Mouse (Mus musculus) embryonic facial prominence, embryonic 11.5 days (tissue): Measurements from ENCODE around the gene Lrrc19. TPM values are rescaled to one million over a fixed set of nuclear protein-coding genes. Genes with fewer than 3 reads are reported as not detected.

Experiments used
- microRNA counts: library from miRNA; unstranded; fragments of <30 nt; microRNA quantifications from one replicate; lab custom pipeline; 2016
- microRNA-seq: library from miRNA; unstranded; fragments of <30 nt; microRNA quantifications from one replicate; pipeline ENCODE4, GENCODE M21; 2016; ENCODE audit warnings: borderline number of aligned reads
- polyA plus RNA-seq: library from polyadenylated mRNA; unstranded; fragments of >200 nt; fragmentation: Nextera tagmentation; extraction: Ambion mirVana; gene quantifications from 2 replicates; pipeline ENCODE4 v1.2.1, GENCODE M21; 2014

The Lrrc19 gene
- polyA plus RNA-seq, 1 experiment from 2014 or later: 1.1 TPM

MicroRNAs encoded within 50 kb of the gene (microRNA counts, 519-probe panel; counts per million panel counts)
- 4,117 counts per million, percentile 64 among the panel's probes with 10 or more counts for microRNA mmu-miR-872 (lab: Ali Mortazavi, UCI)

Small RNA genes lying within 50 kb of the gene (microRNA-seq; reads per million reads assigned to microRNA genes)
- 4,068 reads per million, percentile 86 among the genes with 10 or more reads in this experiment for gene Mir872

Other genes with a start within 250 kb of the Lrrc19 start
- gene Gm10306, start 93.6 kb downstream of the Lrrc19 start, polyA plus RNA-seq: not detected in 2 replicates
- 31.0 and 35.2 TPM in 2 replicates for gene Caap1, start 93.3 kb downstream of the Lrrc19 start, polyA plus RNA-seq
- gene Plaa, start 46.9 kb downstream of the Lrrc19 start, polyA plus RNA-seq: 81.9 and 96.6 TPM in 2 replicates
- gene Ift74, start 35.7 kb downstream of the Lrrc19 start, polyA plus RNA-seq: 64.7 and 78.2 TPM in 2 replicates
- 9.8 and 10.1 TPM in 2 replicates for gene Tek, start 89.1 kb upstream of the Lrrc19 start, polyA plus RNA-seq